Mouse (Mus musculus) gastrocnemius, postnatal 10 days (tissue): ENCODE results near the gene Cdon. TPM values are rescaled to one million over a fixed set of nuclear protein-coding genes. Genes with fewer than 3 reads are reported as not detected.

Experiments used
- DNase-seq: peaks from one replicate; pipeline ENCODE4 v3.0.0; 2021; ENCODE audit warnings: mixed read lengths
- total RNA-seq, 2 experiments: library from RNA; stranded (reverse); gene quantifications; 2 replicates each; pipeline ENCODE4 v1.2.3; 2021

Cdon gene
- total RNA-seq, 2 experiments from 2014 or later = 29.5 to 37.8 TPM

DNA sequence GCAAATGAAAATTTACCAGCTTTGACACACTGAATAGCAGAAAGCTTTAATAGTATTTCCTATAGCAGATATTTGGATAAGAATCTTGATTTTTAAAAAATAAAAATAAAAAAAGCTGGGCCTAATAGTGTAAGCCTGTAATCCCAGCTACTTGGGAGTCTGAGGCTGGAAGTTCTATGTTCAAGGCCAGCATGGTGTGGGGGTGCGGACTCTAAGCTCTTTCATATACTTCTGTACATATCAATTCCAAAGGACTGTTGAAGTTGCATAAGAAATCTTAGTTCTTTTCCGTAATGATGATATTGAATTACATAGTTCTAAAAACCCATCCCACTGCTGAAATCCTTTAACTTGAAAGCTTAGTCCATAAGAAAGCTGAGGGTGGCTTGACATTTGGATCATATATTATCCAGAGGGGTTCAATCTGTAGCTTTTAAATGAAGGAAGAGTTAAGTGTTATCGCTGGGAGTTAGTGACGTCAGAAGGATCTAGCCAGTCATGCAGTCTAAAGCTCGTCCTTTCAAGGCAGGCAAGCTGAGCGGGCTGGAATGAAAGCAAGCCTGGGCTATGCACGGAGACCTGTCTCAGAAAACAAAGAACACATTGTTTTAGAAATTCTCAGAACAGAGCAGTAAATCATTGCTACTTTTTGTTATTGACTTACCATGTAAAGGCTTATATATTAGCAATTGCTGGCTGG lies 72.3 kb downstream of the Cdon start:
- DNase-seq = no peak

DNA sequence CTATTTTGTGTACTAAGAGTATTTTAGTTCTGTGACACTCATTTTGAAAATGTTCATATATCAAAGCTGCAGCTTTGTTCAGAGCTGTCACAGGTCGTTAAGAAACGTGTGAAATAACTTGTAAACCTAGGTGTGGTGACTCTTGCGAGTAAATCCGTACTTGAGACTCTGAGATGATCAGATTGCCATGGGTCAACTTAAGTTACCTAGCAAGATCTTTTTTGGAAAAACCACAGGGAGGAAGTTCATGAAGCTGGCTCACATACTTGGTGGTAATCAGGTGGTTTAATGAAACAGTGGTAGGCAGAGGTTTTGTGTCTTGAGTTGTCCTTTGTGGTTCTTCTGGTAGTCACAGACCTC lies 72.8 kb downstream of the Cdon start:
- DNase-seq = no peak

GRCm38 (mm10) chr9:35494937-35495336 lies 74.0 kb downstream of the Cdon start:
- no peak for DNase-seq

GRCm38 (mm10) chr9:35495471-35495870 lies 74.5 kb downstream of the Cdon start:
- no peak for DNase-seq

GRCm38 (mm10) chr9:35499946-35500345 lies 79.0 kb downstream of the Cdon start:
- no peak for DNase-seq

GRCm38 (mm10) chr9:35502361-35503000 lies 81.6 kb downstream of the Cdon start:
- no peak for DNase-seq

- peak; percentile 59 for DNase-seq
These were observed 87.3 kb downstream of the Cdon start for GRCm38 (mm10) chr9:35508234-35508633.

DNA sequence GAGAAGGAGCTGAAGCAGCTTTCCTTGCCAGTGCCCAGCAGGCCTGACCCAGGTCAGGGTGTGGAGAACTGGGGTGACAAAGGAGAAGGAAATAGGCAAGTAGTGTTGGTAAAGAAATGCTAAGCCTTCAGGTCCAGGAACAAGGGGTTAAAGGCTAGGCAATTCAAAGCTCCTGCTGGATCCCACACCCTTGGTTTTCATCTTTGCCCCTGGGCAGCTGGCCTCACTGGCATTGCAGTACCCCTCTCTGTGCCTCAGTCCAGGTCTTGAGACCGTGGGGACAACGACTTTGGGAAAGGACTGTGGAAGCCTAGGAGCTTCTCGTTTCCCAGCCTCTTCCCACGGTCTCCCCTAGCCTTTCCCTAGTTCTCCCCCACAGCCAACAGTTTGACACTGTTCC lies 93.0 kb downstream of the Cdon start:
- DNase-seq = no peak

DNA sequence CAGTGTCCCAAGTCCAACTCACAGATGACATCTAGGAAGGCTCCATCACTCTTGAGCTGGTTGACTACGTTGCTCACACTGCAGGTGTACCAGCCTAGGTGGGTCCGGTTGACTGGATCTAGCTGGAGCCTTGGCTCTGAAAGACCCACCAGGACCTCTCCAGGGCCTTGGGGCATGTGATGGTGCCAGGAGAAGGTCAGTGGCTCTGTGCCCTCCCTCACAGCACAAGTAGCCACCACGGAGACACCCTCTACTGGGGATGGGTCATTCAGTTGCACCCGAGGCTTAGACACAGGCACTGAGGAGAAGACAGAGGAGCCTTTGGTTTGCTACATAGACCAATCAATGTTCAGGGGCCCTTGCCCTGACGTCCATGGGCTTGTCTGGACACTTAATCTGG lies 95.3 kb downstream of the Cdon start:
- DNase-seq = no peak

- DNase-seq = no peak
These were observed 95.8 kb downstream of the Cdon start for GRCm38 (mm10) chr9:35516711-35517110.

DNA sequence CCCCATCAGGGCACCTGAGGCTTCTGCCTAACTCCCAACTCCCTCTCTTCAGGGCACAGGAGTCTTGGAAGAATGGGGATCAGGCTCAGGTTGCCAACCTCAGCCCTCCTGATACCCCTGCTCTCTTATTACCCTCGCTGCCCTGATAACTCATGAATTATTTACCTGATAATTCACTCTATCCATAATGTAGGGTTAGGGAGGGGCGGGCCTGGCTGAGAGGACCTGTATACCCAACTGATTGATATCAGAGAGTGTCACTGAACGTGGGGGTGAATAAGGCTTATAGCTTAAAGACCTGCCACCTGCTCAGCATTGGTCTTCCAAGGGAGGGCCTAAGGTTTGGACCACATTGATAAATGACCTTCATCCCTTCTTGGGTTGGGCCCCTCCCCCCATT lies 97.2 kb downstream of the Cdon start, which contains the start of gene Gm1113:
Gm1113 (minus strand) TSS at position 101 of the 400 bp plus-strand sequence.
- no peak for DNase-seq

- DNase-seq = no peak
These were observed 99.9 kb downstream of the Cdon start for GRCm38 (mm10) chr9:35520631-35521348.

- no peak for DNase-seq
These were observed 101.3 kb downstream of the Cdon start for GRCm38 (mm10) chr9:35522241-35522640.

DNA sequence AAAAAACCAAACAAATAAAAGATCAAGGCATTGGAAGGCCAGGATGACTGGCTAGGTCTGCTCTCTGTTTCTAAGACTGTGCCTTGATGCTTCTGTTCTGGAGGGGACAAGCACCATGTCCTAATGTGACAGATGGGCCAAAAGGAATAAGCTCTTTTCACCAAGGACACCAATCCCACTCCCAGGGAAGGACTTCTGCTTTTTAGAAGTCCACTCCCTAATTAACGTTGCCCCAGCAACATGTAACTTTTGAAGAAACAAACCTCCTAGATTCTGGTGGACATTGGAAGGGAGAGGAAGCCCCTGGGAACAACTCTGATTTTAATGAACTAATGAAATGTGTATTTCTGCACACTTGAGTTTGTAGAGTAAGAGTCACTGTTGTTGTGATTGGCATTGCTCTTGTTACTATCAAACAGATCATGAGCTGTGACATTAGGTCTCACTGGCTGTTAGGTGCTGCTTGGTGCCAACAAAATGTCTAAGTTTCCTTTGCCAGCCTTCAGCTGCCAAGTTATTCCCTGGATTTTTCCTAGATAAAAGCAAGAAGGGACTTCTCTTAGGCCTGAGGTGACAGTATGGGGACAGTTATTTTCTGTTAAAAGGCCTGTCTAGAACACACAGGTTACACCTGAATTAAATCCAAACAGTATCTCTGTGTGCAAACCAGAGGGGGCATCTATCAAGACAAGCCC lies 102.0 kb downstream of the Cdon start:
- no peak for DNase-seq

GRCm38 (mm10) chr9:35523541-35523940 lies 102.6 kb downstream of the Cdon start:
- DNase-seq = no peak

DNA sequence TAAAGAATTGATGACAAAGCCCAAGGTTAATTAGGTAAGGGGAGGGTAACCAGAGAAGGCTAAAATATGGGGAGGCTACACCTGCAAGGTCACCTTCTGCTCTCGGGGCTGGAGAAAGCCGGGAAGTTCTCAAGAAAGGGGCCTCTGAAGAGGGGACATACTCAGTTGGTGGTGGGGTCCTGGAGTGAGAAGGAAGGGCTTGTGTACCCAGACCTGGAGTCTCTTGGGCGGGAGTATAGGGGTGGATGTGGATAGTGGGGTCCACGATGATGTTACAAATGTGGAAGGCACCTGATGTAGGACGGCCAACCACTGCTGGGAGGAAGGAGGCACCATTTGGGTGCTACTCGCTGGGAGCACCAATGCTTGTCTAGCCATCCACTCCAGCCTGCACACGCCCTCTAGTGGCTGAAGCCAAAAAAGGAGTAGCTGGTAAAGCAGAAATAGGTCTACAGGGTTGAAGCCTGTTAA lies 103.0 kb downstream of the Cdon start:
- peak; percentile 69 for DNase-seq

- no peak for DNase-seq
These were observed 108.2 kb downstream of the Cdon start for GRCm38 (mm10) chr9:35529141-35529540.

DNA sequence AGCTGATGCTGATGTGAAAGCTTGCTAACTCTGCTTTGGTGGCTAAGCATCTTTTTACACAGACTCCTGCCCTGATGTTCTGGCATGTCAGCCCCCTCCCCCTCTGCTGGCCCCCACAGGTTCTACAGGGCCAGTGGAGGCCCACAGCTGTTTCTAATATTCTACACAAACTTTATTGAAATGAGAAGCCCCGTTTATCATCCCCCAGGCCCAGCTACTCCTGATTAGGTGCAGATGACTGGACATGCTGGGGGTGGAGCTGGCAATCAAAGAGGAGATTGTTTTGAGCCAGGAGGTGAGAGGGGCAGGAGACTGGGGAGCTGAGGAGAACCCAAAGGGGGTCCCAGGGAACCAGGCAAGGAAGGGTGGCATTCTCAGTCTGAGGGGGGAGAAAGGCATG lies 108.9 kb downstream of the Cdon start:
- no peak for DNase-seq

DNA sequence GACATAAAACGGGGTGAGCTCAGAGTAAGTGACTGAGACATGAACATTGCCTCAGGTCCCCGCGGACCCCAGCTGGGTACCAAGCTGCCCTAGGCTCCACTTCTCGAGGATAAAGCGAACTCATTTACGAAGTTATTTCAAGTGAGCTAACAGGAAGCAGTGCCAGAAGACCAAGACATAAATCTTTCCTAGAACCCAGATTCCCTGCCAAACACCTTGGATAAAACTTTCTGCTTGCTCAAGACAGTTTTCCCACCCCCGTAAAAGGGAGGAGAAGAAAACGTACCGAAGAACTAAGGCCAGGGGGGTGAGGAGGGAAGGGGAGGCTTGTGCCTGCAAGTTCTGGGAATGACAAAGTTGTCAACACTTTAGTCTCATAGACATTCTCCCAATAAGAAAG lies 112.3 kb downstream of the Cdon start:
- DNase-seq = no peak

GRCm38 (mm10) chr9:35535110-35535509 lies 114.2 kb downstream of the Cdon start:
- peak; percentile 35 for DNase-seq

GRCm38 (mm10) chr9:35535876-35536275 lies 114.9 kb downstream of the Cdon start:
- DNase-seq = no peak

DNA sequence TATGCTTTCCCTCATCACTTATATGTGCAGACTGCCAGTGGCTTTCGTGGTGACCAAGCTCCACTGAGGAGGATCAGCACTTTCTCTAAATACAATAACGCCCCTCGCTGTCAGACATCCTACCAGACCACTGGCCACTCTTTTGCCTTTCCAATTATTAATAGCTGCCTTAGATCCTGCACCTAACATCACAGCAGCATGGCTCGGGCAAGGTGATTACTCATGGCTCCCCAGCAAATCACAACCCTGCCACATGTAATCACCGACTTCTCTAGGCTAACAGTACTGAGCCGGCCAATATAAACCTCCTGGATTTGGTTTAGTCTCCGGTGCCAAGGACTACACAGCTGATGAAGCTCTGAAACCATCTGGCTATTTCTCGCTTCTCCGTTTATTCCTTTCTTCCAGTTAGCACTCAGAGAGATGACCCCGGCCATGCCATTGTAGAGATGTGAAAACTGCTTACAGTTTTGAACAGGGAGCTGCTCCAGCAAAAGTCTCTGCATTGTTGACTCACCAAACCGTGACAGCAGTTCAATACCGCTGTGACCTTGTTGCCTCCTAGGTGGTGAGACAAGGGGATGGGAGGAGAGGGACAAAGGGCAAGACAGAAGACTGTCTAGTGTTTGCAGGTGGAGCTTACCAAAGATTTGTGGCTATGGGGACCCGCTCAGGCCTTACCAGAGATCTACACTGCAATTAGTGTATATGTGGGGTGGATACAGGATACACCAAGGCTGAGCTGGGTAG lies 118.2 kb downstream of the Cdon start:
- DNase-seq = no peak
